Mouse (Mus musculus) limb, embryonic 14.5 days (tissue): ENCODE measurements around the gene Ccdc114. TPM values are rescaled to one million over a fixed set of nuclear protein-coding genes. Genes with fewer than 3 reads are reported as not detected.

Source experiments
- ATAC-seq: fragments of 200-750 bp; cut with Nextera tagmentation; 2 replicates; pipeline ENCODE4 v1.8.0; 2017; ENCODE audit warnings: low read depth, moderate number of reproducible peaks, moderate TSS enrichment; ENCODE audit not compliant: low FRiP score
- DNase-seq: peaks from one replicate; pipeline ENCODE4 v3.0.0-alpha.2; 2015; ENCODE audit warnings: low spot score
- H3K27ac ChIP-seq: fragments of 300-500 bp; sonication (generic); replicated peaks from 2 replicates; pipeline ENCODE4 v1.5.1; 2014; ENCODE audit warnings: low read depth, mild to moderate bottlenecking, low read length, moderate library complexity, mixed read lengths
- H3K27me3 ChIP-seq: fragments of 300-500 bp; sonication (generic); 2 replicates; pipeline ENCODE4 v1.6.1; 2014; ENCODE audit warnings: low read length, mixed read lengths; ENCODE audit not compliant: control insufficient read depth, insufficient read depth
- H3K36me3 ChIP-seq: fragments of 300-500 bp; sonication (generic); 2 replicates; pipeline ENCODE4 v1.6.1; 2014; ENCODE audit warnings: mild to moderate bottlenecking, low read length, moderate library complexity, mixed read lengths; ENCODE audit not compliant: control insufficient read depth, insufficient read depth
- H3K4me1 ChIP-seq: fragments of 300-500 bp; sonication (generic); 2 replicates; pipeline ENCODE4 v1.6.1; 2014; ENCODE audit warnings: antibody characterized with exemption, low read length, mixed read lengths; ENCODE audit not compliant: control insufficient read depth, insufficient read depth
- H3K4me2 ChIP-seq: fragments of 300-500 bp; sonication (generic); replicated peaks from 2 replicates; pipeline ENCODE4 v1.6.1; 2014; ENCODE audit warnings: low read depth, mild to moderate bottlenecking, low read length, moderate library complexity; ENCODE audit not compliant: severe bottlenecking
- H3K4me3 ChIP-seq: fragments of 300-500 bp; sonication (generic); replicated peaks from 2 replicates; pipeline ENCODE4 v1.5.1; 2014; ENCODE audit warnings: low read length
- H3K9ac ChIP-seq: fragments of 300-500 bp; sonication (generic); 2 replicates; pipeline ENCODE4 v1.6.1; 2014; ENCODE audit warnings: mild to moderate bottlenecking, low read depth, low read length, moderate library complexity; ENCODE audit not compliant: severe bottlenecking
- H3K9me3 ChIP-seq: fragments of 300-500 bp; sonication (generic); 2 replicates; pipeline ENCODE4 v1.6.1; 2016; ENCODE audit warnings: low read length; ENCODE audit not compliant: control insufficient read depth
- POLR2A ChIP-seq: fragments of 200-500 bp; IDR thresholded peaks from 2 replicates; pipeline ENCODE4 v1.8.0; 2012; ENCODE audit warnings: inconsistent platforms, mild to moderate bottlenecking, moderate library complexity, borderline replicate concordance; ENCODE audit not compliant: insufficient read depth, insufficient read length; ENCODE audit errors: extremely low read depth
- WGBS: fragments of 180-500 bp; shearing (Covaris S2); extraction: QIAGEN DNeasy Blood & Tissue Kit; methylation state at CpG from one replicate; pipeline ENCODE4 v1.1.7; 2014; 5-methylcytosine and 5-hydroxymethylcytosine counted together
- polyA plus RNA-seq, 2 experiments: library from polyadenylated mRNA; depleted of rRNA in 1 of 2; stranded (reverse) in 1 of 2; unstranded in 1 of 2; fragments of >200 nt; fragmentation: Nextera tagmentation in 1 of 2; extraction: Ambion mirVana in 1 of 2; gene quantifications; 2 replicates each; pipeline versions ENCODE4 v1.2.1 to v1.2.3; 2012 to 2014

Gene Ccdc114
- polyA plus RNA-seq, 2 experiments: 2.5 to 7.1 TPM

DNA sequence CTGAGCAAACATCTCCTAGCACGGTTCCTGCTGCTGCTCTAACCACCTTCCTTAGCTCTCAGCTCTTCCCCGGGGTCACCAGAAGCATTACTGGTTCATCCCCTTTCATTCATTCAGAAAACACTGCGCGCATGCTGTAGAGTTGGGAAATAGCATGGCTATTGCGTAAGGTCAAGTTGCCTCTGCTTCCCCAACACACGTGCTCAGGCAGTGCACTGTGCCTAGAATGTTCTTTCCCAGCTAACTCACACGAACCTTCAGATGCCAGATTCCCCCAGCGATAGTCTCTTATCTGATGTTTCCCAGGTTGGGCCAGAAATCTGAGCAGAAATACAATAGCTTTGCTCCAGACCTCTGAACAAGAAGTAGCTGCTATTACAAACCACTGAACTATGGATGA, 68.6 kb downstream of the Ccdc114 start:
- H3K4me1 ChIP-seq: no peaks in the 10 kb centered on the region
- H3K36me3 ChIP-seq: no peaks in the 10 kb centered on the region
- H3K4me2 ChIP-seq: no peak overlapping the region
- ATAC-seq (no peak), DNase-seq (no peak)
- no peak overlapping the region for H3K27ac ChIP-seq
- no peak overlapping the region for H3K4me3 ChIP-seq
- no peak for TF ChIP-seq POLR2A
- H3K9ac ChIP-seq: no peak overlapping the region
- 87% methylated on average over 8 of the region's 8 CpGs for WGBS
- H3K27me3 ChIP-seq: no peaks in the 10 kb centered on the region
- H3K9me3 ChIP-seq: no peaks in the 10 kb centered on the region

Other genes with a start within 250 kb of the Ccdc114 start
- gene Ntn5, start 240.1 kb upstream of the Ccdc114 start, polyA plus RNA-seq (2012; rRNA removed): 1.3 and 2.1 TPM in 2 replicates
- 0.59 and 0.86 TPM in 2 replicates for gene Ntn5, start 240.1 kb upstream of the Ccdc114 start, polyA plus RNA-seq (2014; fragmentation: Nextera tagmentation; extraction: Ambion mirVana)
- 1.7 and 2.8 TPM in 2 replicates for gene Sec1, start 229.7 kb upstream of the Ccdc114 start, polyA plus RNA-seq (2012; rRNA removed)
- gene Sec1, start 229.7 kb upstream of the Ccdc114 start, polyA plus RNA-seq (2014; fragmentation: Nextera tagmentation; extraction: Ambion mirVana): 0.46 and 0.92 TPM in 2 replicates
- 34.1 and 46.4 TPM in 2 replicates for gene Car11, start 224.2 kb upstream of the Ccdc114 start, polyA plus RNA-seq (2012; rRNA removed)
- gene Car11, start 224.2 kb upstream of the Ccdc114 start, polyA plus RNA-seq (2014; fragmentation: Nextera tagmentation; extraction: Ambion mirVana): 9.5 and 10.6 TPM in 2 replicates
- gene Dbp, start 219.0 kb upstream of the Ccdc114 start, polyA plus RNA-seq (2012; rRNA removed): 15.1 and 16.8 TPM in 2 replicates
- 7.0 and 8.9 TPM in 2 replicates for gene Dbp, start 219.0 kb upstream of the Ccdc114 start, polyA plus RNA-seq (2014; fragmentation: Nextera tagmentation; extraction: Ambion mirVana)
- gene Rpl18, start 208.6 kb upstream of the Ccdc114 start, polyA plus RNA-seq (2012; rRNA removed): 1,056 and 1,196 TPM in 2 replicates
- 1,210 and 1,246 TPM in 2 replicates for gene Rpl18, start 208.6 kb upstream of the Ccdc114 start, polyA plus RNA-seq (2014; fragmentation: Nextera tagmentation; extraction: Ambion mirVana)
- gene Sphk2, start 206.1 kb upstream of the Ccdc114 start, polyA plus RNA-seq (2012; rRNA removed): 36.9 and 48.5 TPM in 2 replicates
- gene Sphk2, start 206.1 kb upstream of the Ccdc114 start, polyA plus RNA-seq (2014; fragmentation: Nextera tagmentation; extraction: Ambion mirVana): 27.5 and 29.2 TPM in 2 replicates
- gene Fam83e, start 202.9 kb upstream of the Ccdc114 start, polyA plus RNA-seq (2012; rRNA removed): 0.92 and 0.95 TPM in 2 replicates
- gene Fam83e, start 202.9 kb upstream of the Ccdc114 start, polyA plus RNA-seq (2014; fragmentation: Nextera tagmentation; extraction: Ambion mirVana): 0.30 and 0.48 TPM in 2 replicates
- gene Spaca4, start 198.3 kb upstream of the Ccdc114 start, polyA plus RNA-seq (2012; rRNA removed): not detected in 2 replicates
- gene Spaca4, start 198.3 kb upstream of the Ccdc114 start, polyA plus RNA-seq (2014; fragmentation: Nextera tagmentation; extraction: Ambion mirVana): not detected in 2 replicates
- 46.2 and 70.5 TPM in 2 replicates for gene Lmtk3, start 140.3 kb upstream of the Ccdc114 start, polyA plus RNA-seq (2012; rRNA removed)
- gene Lmtk3, start 140.3 kb upstream of the Ccdc114 start, polyA plus RNA-seq (2014; fragmentation: Nextera tagmentation; extraction: Ambion mirVana): 1.8 and 2.8 TPM in 2 replicates
- gene Sult2b1, start 139.4 kb upstream of the Ccdc114 start, polyA plus RNA-seq (2012; rRNA removed): 5.3 and 8.9 TPM in 2 replicates
- gene Sult2b1, start 139.4 kb upstream of the Ccdc114 start, polyA plus RNA-seq (2014; fragmentation: Nextera tagmentation; extraction: Ambion mirVana): 19.0 and 31.7 TPM in 2 replicates
- 100 and 105 TPM in 2 replicates for gene Cyth2, start 109.5 kb upstream of the Ccdc114 start, polyA plus RNA-seq (2012; rRNA removed)
- gene Cyth2, start 109.5 kb upstream of the Ccdc114 start, polyA plus RNA-seq (2014; fragmentation: Nextera tagmentation; extraction: Ambion mirVana): 91.7 and 113 TPM in 2 replicates
- gene Kcnj14, start 99.3 kb upstream of the Ccdc114 start, polyA plus RNA-seq (2012; rRNA removed): 1.7 and 3.5 TPM in 2 replicates
- gene Kcnj14, start 99.3 kb upstream of the Ccdc114 start, polyA plus RNA-seq (2014; fragmentation: Nextera tagmentation; extraction: Ambion mirVana): 1.1 and 1.4 TPM in 2 replicates
- 33.7 and 38.7 TPM in 2 replicates for gene Grwd1, start 93.1 kb upstream of the Ccdc114 start, polyA plus RNA-seq (2012; rRNA removed)
- 62.4 and 62.9 TPM in 2 replicates for gene Grwd1, start 93.1 kb upstream of the Ccdc114 start, polyA plus RNA-seq (2014; fragmentation: Nextera tagmentation; extraction: Ambion mirVana)
- gene Kdelr1, start 51.3 kb upstream of the Ccdc114 start, polyA plus RNA-seq (2012; rRNA removed): 374 and 521 TPM in 2 replicates
- gene Kdelr1, start 51.3 kb upstream of the Ccdc114 start, polyA plus RNA-seq (2014; fragmentation: Nextera tagmentation; extraction: Ambion mirVana): 140 and 163 TPM in 2 replicates
- gene Grin2d, start 45.7 kb upstream of the Ccdc114 start, polyA plus RNA-seq (2012; rRNA removed): 4.9 and 7.4 TPM in 2 replicates
- gene Grin2d, start 45.7 kb upstream of the Ccdc114 start, polyA plus RNA-seq (2014; fragmentation: Nextera tagmentation; extraction: Ambion mirVana): 0.59 and 0.61 TPM in 2 replicates
- gene Syngr4, start 27.4 kb upstream of the Ccdc114 start, polyA plus RNA-seq (2012; rRNA removed): 0.49 and 0.83 TPM in 2 replicates
- gene Syngr4, start 27.4 kb upstream of the Ccdc114 start, polyA plus RNA-seq (2014; fragmentation: Nextera tagmentation; extraction: Ambion mirVana): 0.53 and 0.99 TPM in 2 replicates
- 17.1 and 22.7 TPM in 2 replicates for gene Tmem143, start 27.1 kb upstream of the Ccdc114 start, polyA plus RNA-seq (2012; rRNA removed)
- 3.5 and 4.7 TPM in 2 replicates for gene Tmem143, start 27.1 kb upstream of the Ccdc114 start, polyA plus RNA-seq (2014; fragmentation: Nextera tagmentation; extraction: Ambion mirVana)
- 201 and 274 TPM in 2 replicates for gene Emp3, start 2.7 kb upstream of the Ccdc114 start, polyA plus RNA-seq (2012; rRNA removed)
- 318 and 324 TPM in 2 replicates for gene Emp3, start 2.7 kb upstream of the Ccdc114 start, polyA plus RNA-seq (2014; fragmentation: Nextera tagmentation; extraction: Ambion mirVana)
- 1.2 and 2.2 TPM in 2 replicates for gene Abcc6, start 106.2 kb downstream of the Ccdc114 start, polyA plus RNA-seq (2012; rRNA removed)
- gene Abcc6, start 106.2 kb downstream of the Ccdc114 start, polyA plus RNA-seq (2014; fragmentation: Nextera tagmentation; extraction: Ambion mirVana): 0.18 and 0.30 TPM in 2 replicates
- gene Nomo1, start 109.6 kb downstream of the Ccdc114 start, polyA plus RNA-seq (2012; rRNA removed): 38.8 and 39.5 TPM in 2 replicates
- gene Nomo1, start 109.6 kb downstream of the Ccdc114 start, polyA plus RNA-seq (2014; fragmentation: Nextera tagmentation; extraction: Ambion mirVana): 21.2 and 22.1 TPM in 2 replicates
- 2.6 and 4.7 TPM in 2 replicates for gene Kcnj11, start 176.7 kb downstream of the Ccdc114 start, polyA plus RNA-seq (2012; rRNA removed)
- 0.28 and 0.41 TPM in 2 replicates for gene Kcnj11, start 176.7 kb downstream of the Ccdc114 start, polyA plus RNA-seq (2014; fragmentation: Nextera tagmentation; extraction: Ambion mirVana)